Mouse (Mus musculus) MEL (cell line): ENCODE data around the gene Arhgap9. TPM values are rescaled to one million over a fixed set of nuclear protein-coding genes. Genes with fewer than 3 reads are reported as not detected.
A peak's percentile ranks its signal among the peaks of the same experiment; 100 is the strongest.

Experiments
- DNase-seq: peaks from one replicate; pipeline ENCODE4 v3.0.0; 2011; ENCODE audit warnings: low read depth, low spot score
- H3K27ac ChIP-seq: 2 replicates; pipeline ENCODE4 v1.5.1; 2012; ENCODE audit warnings: low read depth, mild to moderate bottlenecking, control low read depth, low read length, moderate library complexity; ENCODE audit not compliant: control insufficient read depth
- H3K27me3 ChIP-seq, 2 experiments: fragments of 150-350 bp in 1 of 2; sonication (generic) in 1 of 2; 2 replicates each; pipeline ENCODE4 v1.6.1; 2012; ENCODE audit warnings: low read length in 2 of 2, mild to moderate bottlenecking in 2 of 2, improper control_type of control experiment in 1 of 2, moderate library complexity in 1 of 2; ENCODE audit not compliant: insufficient read depth in 2 of 2, control insufficient read depth in 1 of 2
- H3K36me3 ChIP-seq, 2 experiments: 2 replicates each; pipeline ENCODE4 v1.6.1; 2012 to 2014; ENCODE audit warnings: low read length in 2 of 2, improper control_type of control experiment in 1 of 2, inconsistent platforms in 1 of 2, mild to moderate bottlenecking in 1 of 2; ENCODE audit not compliant: insufficient read depth in 2 of 2, control insufficient read depth in 1 of 2
- H3K4me1 ChIP-seq, 2 experiments: fragments of 150-350 bp in 1 of 2; sonication (generic) in 1 of 2; 2 replicates each; pipeline ENCODE4 v1.6.1; 2012; ENCODE audit warnings: low read length in 2 of 2, improper control_type of control experiment in 1 of 2, mild to moderate bottlenecking in 1 of 2; ENCODE audit not compliant: insufficient read depth in 2 of 2, control insufficient read depth in 1 of 2
- H3K4me3 ChIP-seq, 2 experiments: fragments of 150-350 bp in 1 of 2; sonication (generic) in 1 of 2; 2 replicates each; pipeline ENCODE4 v1.5.1; 2012; ENCODE audit warnings: low read depth in 2 of 2, low read length in 2 of 2, mild to moderate bottlenecking in 2 of 2, moderate library complexity in 2 of 2, control low read depth in 1 of 2, improper control_type of control experiment in 1 of 2; ENCODE audit not compliant: control insufficient read depth in 1 of 2, insufficient read depth in 1 of 2
- H3K79me2 ChIP-seq: 2 replicates; pipeline ENCODE4 v1.6.1; 2012; ENCODE audit warnings: mild to moderate bottlenecking, low read length, moderate library complexity; ENCODE audit not compliant: control insufficient read depth, poor library complexity, insufficient read depth
- H3K9ac ChIP-seq: 2 replicates; pipeline ENCODE4 v1.6.1; 2012; ENCODE audit warnings: low read depth, mild to moderate bottlenecking, control low read depth, low read length, moderate library complexity; ENCODE audit not compliant: control insufficient read depth, poor library complexity, severe bottlenecking
- H3K9me3 ChIP-seq: fragments of 150-350 bp; sonication (generic); replicated peaks from 2 replicates; pipeline ENCODE4 v1.6.1; 2012; ENCODE audit warnings: mild to moderate bottlenecking, low read length, improper control_type of control experiment, moderate library complexity; ENCODE audit not compliant: insufficient read depth
- BHLHE40 ChIP-seq: IDR thresholded peaks from 2 replicates; pipeline ENCODE4 v1.6.1; 2012; ENCODE audit warnings: low read depth, mild to moderate bottlenecking, inconsistent platforms, low read length, improper control_type of control experiment, borderline replicate concordance
- ELF1 ChIP-seq: IDR thresholded peaks from 2 replicates; pipeline ENCODE4 v1.6.1; 2014; ENCODE audit warnings: low read depth, mild to moderate bottlenecking, inconsistent platforms, low read length, improper control_type of control experiment, moderate library complexity
- ETS1 ChIP-seq: IDR thresholded peaks from 2 replicates; pipeline ENCODE4 v1.6.1; 2012; ENCODE audit warnings: low read depth, mild to moderate bottlenecking, inconsistent platforms, low read length, improper control_type of control experiment, moderate library complexity
- MAZ ChIP-seq: IDR thresholded peaks from 2 replicates; pipeline ENCODE4 v1.6.1; 2012; ENCODE audit warnings: low read depth, mild to moderate bottlenecking, inconsistent platforms, low read length, improper control_type of control experiment
- POLR2A ChIP-seq, 2 experiments: IDR thresholded peaks; 2 replicates each; pipeline ENCODE4 v1.6.1; 2011 to 2012; ENCODE audit warnings: low read length in 2 of 2, mild to moderate bottlenecking in 2 of 2, control low read depth in 1 of 2, improper control_type of control experiment in 1 of 2, low read depth in 1 of 2, moderate library complexity in 1 of 2; ENCODE audit not compliant: control insufficient read depth in 1 of 2, insufficient read depth in 1 of 2, poor library complexity in 1 of 2
- POLR2AphosphoS2 ChIP-seq: IDR thresholded peaks from 2 replicates; pipeline ENCODE4 v1.6.1; 2011; ENCODE audit warnings: low read length, improper control_type of control experiment
- USF1 ChIP-seq: IDR thresholded peaks from 2 replicates; pipeline ENCODE4 v1.6.1; 2014; ENCODE audit warnings: low read depth, mild to moderate bottlenecking, inconsistent platforms, low read length, improper control_type of control experiment, moderate library complexity
- USF2 ChIP-seq, 2 experiments: IDR thresholded peaks; 2 replicates each; pipeline ENCODE4 v1.6.1; 2011 to 2012; ENCODE audit warnings: improper control_type of control experiment in 2 of 2, low read length in 2 of 2, borderline replicate concordance in 1 of 2, inconsistent platforms in 1 of 2, low read depth in 1 of 2, mild to moderate bottlenecking in 1 of 2; ENCODE audit not compliant: insufficient read depth in 1 of 2
- ZKSCAN1 ChIP-seq: IDR thresholded peaks from 2 replicates; pipeline ENCODE4 v1.6.1; 2012; ENCODE audit warnings: low read depth, mild to moderate bottlenecking, inconsistent platforms, low read length, improper control_type of control experiment, moderate library complexity
- ZMIZ1 ChIP-seq: IDR thresholded peaks from 2 replicates; pipeline ENCODE4 v1.6.1; 2012; ENCODE audit warnings: low read depth, mild to moderate bottlenecking, inconsistent platforms, low read length, improper control_type of control experiment, moderate library complexity
- polyA plus RNA-seq, 2 experiments: library from polyadenylated mRNA; stranded (reverse) in 1 of 2; unstranded in 1 of 2; fragments of >175 nt in 1 of 2; fragments of >200 nt in 1 of 2; gene quantifications; 2 replicates each; pipeline versions ENCODE4 v1.2.1 to v1.2.4; 2012; ENCODE audit warnings: low replicate concordance in 2 of 2, low read depth in 1 of 2; ENCODE audit not compliant: insufficient read length in 2 of 2, insufficient read depth in 1 of 2, missing spikeins in 1 of 2
- total RNA-seq: library from RNA; depleted of rRNA; stranded (reverse); fragments of 300-350 nt; gene quantifications from 2 replicates; pipeline ENCODE4 v1.2.3, GENCODE M21; 2012

Gene Arhgap9
- total and polyA plus RNA-seq, 3 experiments, result 24.4 to 41.1 TPM; not detected in 1

- Histone ChIP-seq H3K9me3 (no peaks in the 10 kb centered on the region), H3K79me2 (peaks cover 13% of the 10 kb centered on the region), H3K9ac (no peak overlapping the region), H3K36me3 (peaks cover 0 to 13% of the 10 kb centered on the region in 2 experiments; a peak in 2 of 4 replicates), H3K4me3 (no peak overlapping the region), H3K27me3 (no peaks in the 10 kb centered on the region), H3K27ac (no peak overlapping the region), H3K4me1 (no peaks in the 10 kb centered on the region)
- no peak for DNase-seq
- TF ChIP-seq POLR2AphosphoS2 (peak; percentile 36; the same call in 1 of the 2 replicates), POLR2A (IDR thresholded peaks at IDR 0.05; ENCODE audit: control insufficient read depth in 1 of 2, insufficient read depth in 1 of 2, low read depth in 1 of 2, low read length in 2 of 2, poor library complexity in 1 of 2) (0 out of 4 replicates have a peak, but pooled peaks of 1 of the 2 experiments have one; percentile 30), MAZ (no peak), USF2 (IDR thresholded peaks at IDR 0.05; ENCODE audit: borderline replicate concordance in 1 of 2, insufficient read depth in 1 of 2, low read depth in 1 of 2, low read length in 2 of 2) (no peak), ZMIZ1 (0 out of 2 replicates have a peak, but pooled peaks have one; percentile 58)
These were observed 40.4 kb upstream of the Arhgap9 start for GRCm38 (mm10) chr10:127281316-127281715.

- Histone ChIP-seq H3K4me3 (no peak overlapping the region), H3K4me1 (peaks cover 0 to 4% of the 10 kb centered on the region in 2 experiments; a peak in 1 of 4 replicates), H3K36me3 (peaks cover 4 to 8% of the 10 kb centered on the region in 2 experiments; a peak in 3 of 4 replicates), H3K27me3 (no peaks in the 10 kb centered on the region), H3K27ac (no peak overlapping the region), H3K9ac (no peak overlapping the region), H3K9me3 (no peaks in the 10 kb centered on the region), H3K79me2 (peaks cover 27% of the 10 kb centered on the region)
- 0 out of 2 replicates have a peak, but pooled peaks have one; percentile 2 for TF ChIP-seq ZMIZ1
- TF ChIP-seq ETS1, result no peak
- TF ChIP-seq POLR2AphosphoS2, result peak; percentile 48; the same call in 1 of the 2 replicates
- no peak for DNase-seq
These were observed 39.0 kb upstream of the Arhgap9 start for GRCm38 (mm10) chr10:127282620-127283215.

- Histone ChIP-seq H3K79me2 (peaks cover 38% of the 10 kb centered on the region), H3K9ac (no peak overlapping the region), H3K4me1 (peaks cover 0 to 4% of the 10 kb centered on the region in 2 experiments; a peak in 1 of 4 replicates), H3K27ac (no peak overlapping the region), H3K4me3 (no peak overlapping the region), H3K9me3 (no peaks in the 10 kb centered on the region), H3K27me3 (no peaks in the 10 kb centered on the region), H3K36me3 (peaks cover 4 to 6% of the 10 kb centered on the region in 2 experiments; a peak in 3 of 4 replicates)
- TF ChIP-seq ZKSCAN1, result no peak
- no peak for TF ChIP-seq ELF1
- TF ChIP-seq POLR2A (IDR thresholded peaks at IDR 0.05; ENCODE audit: control insufficient read depth in 1 of 2, insufficient read depth in 1 of 2, low read depth in 1 of 2, low read length in 2 of 2, poor library complexity in 1 of 2), result peak in 1 of 2 experiments; percentile 29; a peak in 1 of 4 replicates
- TF ChIP-seq BHLHE40, result no peak
- TF ChIP-seq USF1, result no peak
- no peak for DNase-seq
These were observed 37.6 kb upstream of the Arhgap9 start for GRCm38 (mm10) chr10:127284105-127284622.
